Mouse (Mus musculus): ENCODE results near the gene Kdelr1.
A peak's percentile ranks its signal among the peaks of the same experiment; 100 is the strongest.
"Not testable (repeated sequence)": the region's sequence is repeated elsewhere in the genome, so short reads cannot be mapped to it uniquely, and the experiment has no call there.

The Kdelr1 gene

GRCm38 (mm10) chr7:45869787-45870186 lies 2.8 kb upstream of the Kdelr1 start:
- peak; percentile 30 for DNase-seq (ENCODE audit: extremely low spot score, low spot score)

DNA sequence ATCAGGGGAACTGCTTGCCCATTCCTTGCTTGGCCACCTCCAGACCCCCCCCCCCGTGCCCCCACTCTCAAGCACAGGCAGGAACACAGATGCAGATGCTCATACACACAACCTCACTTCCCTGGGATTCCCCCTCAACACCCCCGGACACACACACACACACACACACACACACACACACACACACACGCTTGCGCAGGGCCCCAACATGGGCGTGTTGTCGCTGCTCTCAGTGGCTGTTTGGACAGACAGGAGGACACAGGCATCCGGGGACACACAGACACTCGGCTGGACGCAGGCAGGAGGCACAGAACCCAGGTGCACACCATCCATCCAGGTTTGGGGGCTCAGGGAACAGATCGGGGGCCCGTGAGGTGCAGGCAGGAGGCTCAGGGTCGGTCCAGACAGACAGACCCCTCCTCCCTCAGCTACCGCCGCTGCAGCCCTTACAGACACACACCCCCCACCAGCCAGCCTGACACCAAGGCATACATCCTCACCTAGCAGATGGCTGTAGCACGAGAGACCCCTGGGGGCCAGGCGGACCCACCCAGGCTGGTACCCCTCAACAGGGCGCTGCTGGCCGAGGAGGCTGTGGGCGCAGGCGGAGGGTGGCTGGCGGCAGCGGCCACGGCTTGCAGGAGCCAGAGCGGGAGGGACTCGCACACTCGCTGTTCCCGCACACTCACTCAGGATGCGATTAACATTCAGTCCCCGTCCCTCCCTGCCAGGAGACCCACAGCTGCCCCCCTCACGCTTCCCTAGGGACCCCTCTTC lies 2.1 kb upstream of the Kdelr1 start:
- peak; percentile 49 for DNase-seq (ENCODE audit: extremely low spot score, low spot score)

- peak; percentile 72 for DNase-seq (ENCODE audit: extremely low spot score, low spot score)
These were observed 732 bp downstream of the Kdelr1 start for GRCm38 (mm10) chr7:45873061-45873947.

GRCm38 (mm10) chr7:45876895-45877294 lies 4.3 kb downstream of the Kdelr1 start:
- no peak for DNase-seq (ENCODE audit: extremely low spot score, low spot score)

- not testable (repeated sequence) for DNase-seq (ENCODE audit: extremely low spot score, low spot score)
These were observed 5.7 kb downstream of the Kdelr1 start, which contains the start of gene Grin2d for GRCm38 (mm10) chr7:45878278-45878677. Grin2d (minus strand) TSS chr7:45878378.

GRCm38 (mm10) chr7:45880531-45880930 lies 8.0 kb downstream of the Kdelr1 start:
- DNase-seq (ENCODE audit: extremely low spot score, low spot score), result no peak

DNA sequence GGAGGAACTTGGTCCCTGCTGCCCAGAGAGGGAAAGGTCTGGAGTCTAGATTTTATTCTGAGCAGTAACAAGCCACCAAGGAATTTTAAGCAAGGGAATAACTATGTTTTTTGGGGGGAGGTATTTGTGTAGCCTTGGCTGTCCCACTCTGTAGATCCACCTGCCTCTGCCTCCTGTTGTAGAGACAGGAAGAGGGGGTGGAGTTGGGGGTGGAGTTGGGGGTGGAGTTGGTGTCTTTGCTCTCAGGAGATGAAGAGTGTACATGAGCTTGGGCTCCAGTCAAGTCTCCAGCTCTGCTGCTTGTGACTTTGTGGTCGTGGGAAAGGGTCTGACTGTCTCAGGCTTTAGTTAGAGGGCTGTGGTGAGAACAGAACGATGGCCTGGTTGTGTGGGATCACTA lies 8.4 kb downstream of the Kdelr1 start:
- DNase-seq (ENCODE audit: extremely low spot score, low spot score), result no peak

- DNase-seq (ENCODE audit: extremely low spot score, low spot score), result no peak
These were observed 14.7 kb downstream of the Kdelr1 start for GRCm38 (mm10) chr7:45887246-45887645.

DNA sequence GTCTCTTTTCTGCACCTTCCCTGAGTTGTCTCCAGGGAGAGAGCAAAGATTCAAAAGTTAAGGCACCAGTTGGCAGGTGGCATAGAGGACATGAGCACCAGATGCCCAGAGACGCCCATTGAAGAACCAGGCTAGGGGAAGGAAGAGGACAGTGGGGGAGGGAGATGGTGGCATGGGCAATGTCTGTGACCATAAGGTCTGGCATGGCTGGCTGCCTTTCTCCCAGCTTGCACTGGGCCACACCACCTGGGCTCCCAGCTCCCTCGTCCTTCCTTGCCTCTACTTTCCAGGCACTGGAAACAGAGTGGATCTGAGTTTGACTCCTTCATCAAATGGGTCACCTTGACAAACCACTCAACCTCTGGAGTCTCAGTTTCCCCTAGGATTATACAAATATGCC lies 20.1 kb downstream of the Kdelr1 start:
- DNase-seq (ENCODE audit: extremely low spot score, low spot score), result no peak

DNA sequence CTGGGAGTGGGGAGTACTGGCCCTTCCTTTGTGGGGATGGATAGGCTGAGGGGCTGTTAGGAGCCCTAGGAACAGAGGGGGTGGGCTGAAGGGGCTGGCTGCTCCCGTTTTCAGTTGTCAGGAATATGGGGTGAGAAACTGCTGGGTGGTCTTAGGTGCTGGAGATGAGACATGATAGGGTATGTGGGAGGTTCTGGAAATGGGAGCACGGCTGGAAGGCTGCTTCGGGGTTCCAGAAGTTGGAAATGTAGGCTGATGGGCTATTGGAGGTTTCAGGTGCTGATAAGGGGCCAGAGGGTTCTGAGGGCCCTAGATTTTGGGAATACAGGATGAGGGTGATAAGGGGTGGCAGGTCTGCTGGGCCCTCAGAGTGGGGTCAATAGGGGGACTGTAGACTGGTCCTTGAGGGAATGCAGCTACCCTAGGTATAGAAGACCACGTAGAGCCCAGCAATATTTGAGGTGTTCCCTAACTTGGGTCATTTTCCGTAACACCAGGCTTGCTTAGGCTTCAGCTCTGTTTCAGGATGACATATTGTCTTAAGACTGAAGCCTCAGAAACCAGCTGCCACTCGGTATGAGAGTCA lies 23.5 kb downstream of the Kdelr1 start:
- DNase-seq (ENCODE audit: extremely low spot score, low spot score), result no peak

DNA sequence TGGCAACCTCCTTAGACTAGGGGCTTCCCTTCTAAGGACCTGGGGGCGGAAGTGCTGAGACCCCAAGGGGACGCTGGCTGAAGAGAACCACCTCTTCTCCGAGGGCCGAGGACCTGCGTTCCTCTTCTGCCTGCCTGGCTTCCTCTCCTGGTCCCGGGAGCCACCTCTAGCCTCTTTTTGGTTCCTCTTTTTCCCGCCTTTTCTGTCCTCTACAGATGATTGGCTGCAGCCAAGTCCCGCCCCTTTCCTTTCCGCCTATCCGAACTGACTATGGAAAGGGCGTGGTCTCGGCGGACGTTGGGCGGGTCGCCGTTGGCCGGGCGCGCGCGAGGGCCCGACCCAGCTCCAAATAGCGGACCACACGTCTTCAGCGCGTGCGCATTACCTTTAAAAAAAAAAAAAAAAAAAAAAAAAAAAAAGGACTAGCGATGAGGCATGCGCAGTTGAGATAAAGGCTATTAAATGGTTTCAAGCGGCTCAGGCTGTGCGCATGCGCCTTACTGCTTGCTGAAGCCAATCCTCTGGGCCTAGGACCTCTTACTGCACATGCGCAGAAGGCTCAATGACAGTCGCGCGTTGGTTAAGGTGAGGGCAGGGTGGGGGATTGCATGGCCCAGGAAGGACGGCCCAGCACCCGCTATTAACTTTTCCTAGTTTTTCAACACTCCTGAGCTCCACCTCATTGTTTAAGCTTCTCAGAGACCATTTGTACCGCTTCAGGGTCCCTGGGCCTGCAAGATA lies 24.1 kb downstream of the Kdelr1 start, which contains the start of the genes Syngr4 and Tmem143:
Gene Syngr4 (minus strand): TSS at position 198 of the 741 bp plus-strand sequence.
Gene Tmem143 (plus strand): TSS at position 425 of the 741 bp plus-strand sequence.
- DNase-seq (ENCODE audit: extremely low spot score, low spot score), result peak; percentile 94

DNA sequence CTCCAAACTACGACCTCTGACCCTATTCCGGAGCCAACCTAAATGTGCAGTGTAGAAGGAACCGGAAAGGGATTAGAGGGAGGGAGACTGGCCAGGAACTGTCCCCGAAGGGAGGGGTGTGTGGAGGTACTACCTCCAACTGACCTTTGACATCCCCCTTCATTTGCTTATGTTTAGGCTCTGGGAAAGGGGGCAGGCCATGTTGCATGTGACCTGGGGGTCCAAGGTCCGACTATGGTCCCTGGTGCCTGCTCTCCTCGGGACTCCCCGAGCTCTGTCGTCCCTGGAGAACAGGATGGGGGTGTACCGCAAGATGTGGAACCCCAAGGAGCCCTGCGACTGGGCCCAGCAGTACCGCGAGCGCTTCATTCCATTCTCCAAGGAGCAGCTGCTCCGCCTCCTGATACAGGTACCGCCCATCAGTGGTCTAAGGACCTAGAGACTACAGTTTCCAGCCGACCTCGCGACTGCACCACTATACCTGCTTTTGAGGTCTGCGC lies 24.7 kb downstream of the Kdelr1 start:
- DNase-seq (ENCODE audit: extremely low spot score, low spot score), result no peak

DNA sequence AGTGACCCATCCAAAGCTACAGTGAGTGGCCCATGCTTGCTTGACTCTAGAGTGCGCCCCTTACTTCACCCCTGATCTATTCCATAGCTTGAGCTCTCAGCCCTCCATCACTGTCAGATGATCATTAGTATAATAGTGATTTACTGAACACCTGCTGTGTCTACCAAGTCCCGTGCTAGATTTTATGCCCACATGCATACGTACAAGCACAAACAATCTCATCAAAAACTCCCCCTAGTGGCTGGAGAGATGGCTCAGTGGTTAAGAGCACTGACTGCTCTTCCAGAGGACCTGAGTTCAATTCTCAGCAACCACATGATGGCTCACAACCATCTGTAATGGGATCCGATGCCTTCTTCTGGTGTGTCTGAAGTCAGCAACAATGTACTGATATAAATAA lies 25.6 kb downstream of the Kdelr1 start:
- not testable (repeated sequence) for DNase-seq (ENCODE audit: extremely low spot score, low spot score)

GRCm38 (mm10) chr7:45901562-45901961 lies 29.0 kb downstream of the Kdelr1 start:
- peak; percentile 36 for DNase-seq (ENCODE audit: extremely low spot score, low spot score)

GRCm38 (mm10) chr7:45902481-45903002 lies 30.0 kb downstream of the Kdelr1 start:
- peak; percentile 15 for DNase-seq (ENCODE audit: extremely low spot score, low spot score)

DNA sequence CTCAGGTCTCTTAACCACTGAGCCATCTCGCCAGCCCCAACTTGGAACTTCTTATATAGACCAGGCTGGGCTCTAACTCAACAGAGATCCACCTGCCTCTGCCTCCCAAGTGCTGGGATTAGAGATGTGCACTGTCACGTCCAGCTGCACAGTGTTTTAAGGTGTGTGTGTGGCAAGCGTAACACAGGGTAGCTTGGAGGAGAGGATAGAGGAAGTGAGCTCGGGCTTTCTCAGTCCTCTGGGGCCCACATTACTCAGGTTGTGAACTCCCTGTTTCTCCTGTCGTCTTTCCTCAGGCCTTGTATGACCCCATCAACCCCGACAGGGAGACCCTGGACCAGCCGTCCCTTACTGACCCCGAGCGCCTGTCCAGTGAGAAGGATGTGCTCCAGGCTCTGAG lies 34.0 kb downstream of the Kdelr1 start:
- DNase-seq (ENCODE audit: extremely low spot score, low spot score), result no peak

- no peak for DNase-seq (ENCODE audit: extremely low spot score, low spot score)
These were observed 35.8 kb downstream of the Kdelr1 start for GRCm38 (mm10) chr7:45908384-45908783.

DNA sequence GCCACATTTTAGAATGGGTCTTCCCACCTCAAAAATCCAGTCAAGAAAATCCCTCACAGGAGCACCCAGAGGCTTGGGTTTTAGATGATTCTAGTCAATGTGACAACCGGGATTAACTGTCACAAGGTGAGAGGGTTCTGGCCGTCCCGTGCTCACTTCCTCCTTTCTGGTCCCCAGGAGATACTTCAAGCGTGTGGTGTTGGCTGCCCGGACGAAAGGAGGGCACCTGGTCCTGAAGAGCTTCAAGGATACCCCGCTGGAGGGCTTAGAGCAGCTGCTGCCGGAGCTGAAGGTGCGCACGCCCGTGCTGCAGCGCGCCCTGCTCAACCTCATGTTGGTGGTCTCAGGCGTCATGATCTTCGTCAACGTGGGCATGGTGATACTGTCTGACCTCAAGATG lies 36.6 kb downstream of the Kdelr1 start:
- no peak for DNase-seq (ENCODE audit: extremely low spot score, low spot score)

DNA sequence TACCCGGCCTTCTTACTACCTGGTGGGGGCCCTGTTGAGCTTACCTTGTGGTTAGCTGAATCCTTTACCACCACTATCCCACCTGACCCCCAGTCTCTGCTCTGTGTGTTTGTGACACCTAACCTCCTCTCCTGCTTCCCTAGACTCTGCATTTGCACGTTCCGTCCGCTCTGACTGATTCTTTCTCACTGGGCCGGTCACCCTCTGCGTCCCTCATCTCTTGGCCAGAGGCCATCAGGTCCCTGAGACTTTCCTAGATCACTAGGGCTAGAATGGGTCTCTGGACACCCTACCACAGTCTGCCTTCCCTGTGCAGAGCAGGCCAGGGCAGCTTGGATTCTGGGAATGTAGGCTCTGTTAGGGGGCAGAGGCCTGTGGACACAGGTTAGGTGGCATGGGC lies 41.5 kb downstream of the Kdelr1 start:
- no peak for DNase-seq (ENCODE audit: extremely low spot score, low spot score)

DNA sequence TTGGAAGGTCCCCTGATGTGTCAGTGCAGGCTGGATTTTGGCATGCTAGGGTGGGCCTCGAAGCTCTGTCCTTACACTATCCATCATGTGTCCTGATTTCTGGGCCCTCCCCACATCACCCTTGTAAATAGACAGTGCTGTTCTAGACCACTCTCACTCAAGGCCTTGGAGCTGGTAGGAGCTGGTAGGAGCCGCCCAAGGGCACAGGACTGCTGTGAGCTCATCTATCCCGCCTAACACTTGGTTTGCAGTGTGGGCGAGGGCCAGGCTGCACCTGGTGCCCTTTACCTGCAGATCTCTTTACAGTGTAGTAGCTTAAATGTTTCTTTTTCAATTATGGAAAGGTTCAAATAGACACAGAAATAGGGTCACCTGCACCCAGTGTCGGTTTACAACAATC lies 42.4 kb downstream of the Kdelr1 start:
- no peak for DNase-seq (ENCODE audit: extremely low spot score, low spot score)
